In the genomic region with DNA sequence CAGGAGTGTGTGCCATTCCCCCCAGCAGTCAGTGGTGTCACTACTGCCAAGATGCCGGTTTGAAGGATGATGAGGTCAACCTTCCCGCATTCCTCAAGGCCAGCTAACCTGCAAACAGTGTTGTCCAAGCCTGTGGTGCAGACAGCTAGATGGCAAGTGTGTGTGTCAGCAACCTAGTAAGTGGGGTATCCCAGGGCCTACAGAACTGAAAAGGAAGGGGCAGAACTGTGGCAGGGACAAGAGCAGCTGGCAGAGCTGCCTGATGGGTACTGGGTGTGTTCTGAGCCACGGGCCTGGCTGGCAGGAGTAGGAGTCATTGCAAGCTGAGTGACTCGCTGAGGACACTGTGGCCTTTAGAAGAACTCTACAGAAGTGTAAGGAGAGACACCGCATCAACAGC, we compare ENCODE assay signal across 8 mouse cellular contexts.
"Had no signal": no experiment of that assay in that cellular context is flagged by ENCODE, and none has a peak within 500 bp of the region (broad histone marks: within the 10 kb centered on the region; RNA-seq: fewer than 3 reads in every experiment).

No protein-coding gene starts in this region.

- DNase-seq: kidney, postnatal 10 days; kidney, postnatal 36 days; layer of hippocampus, postnatal 36 days; liver, embryonic 13.5 days; lung, adult 2 months; right cerebral cortex, postnatal 25 days; spleen, adult 18-20 months; thymus, postnatal 25 days had no signal
